Mouse (Mus musculus): ENCODE data around the gene Scarb1.

DNA sequence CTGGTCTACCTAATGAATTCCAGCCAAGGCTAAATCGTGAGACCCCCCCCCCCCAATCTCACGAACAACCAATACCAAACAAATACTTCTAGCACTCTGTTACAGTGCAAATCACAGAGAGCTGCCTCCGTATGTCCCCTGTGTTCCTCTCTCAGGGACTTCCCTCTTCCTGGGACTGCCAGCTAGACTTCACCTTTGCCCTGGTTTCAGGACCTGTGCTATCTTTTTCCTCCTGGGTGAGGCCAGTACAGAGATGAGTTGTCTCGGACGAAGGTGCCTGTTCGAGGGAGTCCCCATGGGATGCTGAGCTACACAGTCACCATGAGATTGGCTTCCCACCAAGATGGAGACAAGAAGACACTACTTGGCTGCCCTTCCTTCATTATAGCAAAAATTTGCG lies 7.2 kb upstream of the Scarb1 start:
- TF ChIP-seq CTCF (IDR thresholded peaks at IDR 0.05; ENCODE audit: extremely low read depth, insufficient read depth, insufficient read length, insufficient replicate concordance) (no peak), POLR2A (IDR thresholded peaks at IDR 0.05; ENCODE audit: low read depth, low read length) (no peak)

Data from spleen, adult 2 months (tissue).